Mouse (Mus musculus): ENCODE data around the gene Celsr1.
"Not testable (repeated sequence)": the region's sequence is repeated elsewhere in the genome, so short reads cannot be mapped to it uniquely, and the experiment has no call there.

The Celsr1 gene

GRCm38 (mm10) chr15:85892498-85893118 lies 141.0 kb downstream of the Celsr1 start:
- no peak for DNase-seq (ENCODE audit: low spot score in 2 of 2)

- no peak for DNase-seq (ENCODE audit: low spot score in 2 of 2)
Measured at GRCm38 (mm10) chr15:85891971-85892370, 141.6 kb downstream of the Celsr1 start.

- no peak for DNase-seq (ENCODE audit: low spot score in 2 of 2)
Measured at GRCm38 (mm10) chr15:85889235-85889634, 144.3 kb downstream of the Celsr1 start.

GRCm38 (mm10) chr15:85885606-85886005 lies 148.0 kb downstream of the Celsr1 start:
- DNase-seq (ENCODE audit: low spot score in 2 of 2): no peak

- no peak for DNase-seq (ENCODE audit: low spot score in 2 of 2)
Measured at GRCm38 (mm10) chr15:85879498-85879895, 154.1 kb downstream of the Celsr1 start.

- DNase-seq (ENCODE audit: low spot score in 2 of 2): peak; percentile 83 to 86
Measured at GRCm38 (mm10) chr15:85878848-85879497, 154.6 kb downstream of the Celsr1 start, which contains the start of gene Trmu. Trmu (plus strand) TSS chr15:85879312.

- no peak for DNase-seq (ENCODE audit: low spot score in 2 of 2)
Measured at GRCm38 (mm10) chr15:85877336-85877735, 156.2 kb downstream of the Celsr1 start.

- peak; percentile 39 to 78 for DNase-seq (ENCODE audit: low spot score in 2 of 2)
Measured at GRCm38 (mm10) chr15:85867696-85868095, 165.9 kb downstream of the Celsr1 start.

- not testable (repeated sequence) for DNase-seq (ENCODE audit: low spot score in 2 of 2)
Measured at GRCm38 (mm10) chr15:85865913-85866312, 167.7 kb downstream of the Celsr1 start.

GRCm38 (mm10) chr15:85859490-85860031 lies 174.0 kb downstream of the Celsr1 start, which contains the start of gene Gtse1:
Gtse1 (plus strand) TSS chr15:85859745.
- DNase-seq (ENCODE audit: low spot score in 2 of 2): peak; percentile 90

- peak in 1 of 2 experiments; percentile 16 for DNase-seq (ENCODE audit: low spot score in 2 of 2)
Measured at GRCm38 (mm10) chr15:85858980-85859489, 174.5 kb downstream of the Celsr1 start.

- no peak for DNase-seq (ENCODE audit: low spot score in 2 of 2)
Measured at GRCm38 (mm10) chr15:85851656-85852392, 181.8 kb downstream of the Celsr1 start.
